Mouse (Mus musculus): ENCODE results near the gene Otop1. TPM values are rescaled to one million over a fixed set of nuclear protein-coding genes. Genes with fewer than 3 reads are reported as not detected.

Gene Otop1
- polyA plus RNA-seq (2017; shearing (Covaris generic)) = not detected

GRCm38 (mm10) chr5:38275771-38276170 is at the start of gene Otop1:
Gene Otop1, plus strand, starts transcription at chr5:38275972.
- no peak for ATAC-seq

- ATAC-seq = peak; percentile 67
Observed at GRCm38 (mm10) chr5:38235422-38235821, 40.4 kb upstream of the Otop1 start.

DNA sequence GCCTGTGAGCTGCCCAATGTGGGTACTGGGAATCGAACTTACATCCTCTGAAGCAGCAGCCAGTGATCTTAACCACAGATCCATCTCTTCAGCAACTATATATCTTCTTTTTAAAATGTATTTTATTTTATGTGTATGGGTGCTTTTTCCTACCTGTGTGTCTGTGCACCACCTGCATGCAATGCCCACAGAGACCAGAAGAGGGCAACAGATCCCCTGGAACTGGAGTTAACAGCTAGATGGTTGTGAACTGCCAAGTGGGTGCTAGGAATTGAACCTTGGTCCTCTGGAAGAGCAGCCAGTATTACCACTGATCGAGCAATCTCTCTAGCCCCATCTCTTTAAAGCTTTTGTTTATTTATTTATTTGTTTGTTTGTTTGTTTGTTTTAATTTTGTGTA is 39.1 kb upstream of the Otop1 start:
- no peak for ATAC-seq

- no peak for ATAC-seq
Observed at GRCm38 (mm10) chr5:38240727-38241472, 34.9 kb upstream of the Otop1 start.

DNA sequence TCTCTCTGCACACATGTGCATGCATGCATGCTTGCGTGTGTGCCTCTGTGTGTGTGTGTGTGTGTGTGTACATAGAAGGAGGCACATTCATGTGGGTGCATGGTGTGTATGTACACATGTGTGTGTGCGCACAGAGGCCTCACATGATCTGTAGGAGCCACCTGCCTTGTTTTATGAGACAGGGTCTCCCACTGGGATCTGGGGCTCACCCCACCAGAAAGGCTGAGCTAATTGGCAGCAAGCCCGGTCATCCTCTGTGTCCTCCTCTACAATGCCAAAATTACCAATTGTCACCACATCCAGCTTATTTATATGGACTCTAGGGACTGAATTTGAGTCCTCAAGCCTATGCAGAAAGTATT is 34.3 kb upstream of the Otop1 start:
- no peak for ATAC-seq

- ATAC-seq = no peak
Observed at GRCm38 (mm10) chr5:38241966-38242365, 33.8 kb upstream of the Otop1 start.

DNA sequence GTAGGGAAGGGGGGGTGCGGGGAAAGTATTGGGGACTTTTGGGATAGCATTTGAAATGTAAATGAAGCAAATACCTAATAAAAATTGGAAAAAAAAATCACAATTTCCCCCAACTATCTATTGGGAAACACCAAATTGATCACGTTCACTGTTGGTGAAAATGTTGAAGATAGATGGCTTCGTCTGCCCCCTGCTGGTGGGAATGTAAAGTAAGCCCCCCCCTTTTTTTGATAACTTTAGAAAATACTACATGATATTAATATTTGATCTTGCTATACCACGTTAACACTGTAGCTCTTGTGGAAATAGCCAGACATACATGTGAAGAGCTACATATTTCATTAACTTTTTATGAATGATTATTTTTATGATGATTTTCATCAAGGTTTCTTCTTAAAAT is 20.6 kb upstream of the Otop1 start:
- no peak for ATAC-seq

GRCm38 (mm10) chr5:38255644-38256043 is 20.1 kb upstream of the Otop1 start:
- ATAC-seq = no peak

DNA sequence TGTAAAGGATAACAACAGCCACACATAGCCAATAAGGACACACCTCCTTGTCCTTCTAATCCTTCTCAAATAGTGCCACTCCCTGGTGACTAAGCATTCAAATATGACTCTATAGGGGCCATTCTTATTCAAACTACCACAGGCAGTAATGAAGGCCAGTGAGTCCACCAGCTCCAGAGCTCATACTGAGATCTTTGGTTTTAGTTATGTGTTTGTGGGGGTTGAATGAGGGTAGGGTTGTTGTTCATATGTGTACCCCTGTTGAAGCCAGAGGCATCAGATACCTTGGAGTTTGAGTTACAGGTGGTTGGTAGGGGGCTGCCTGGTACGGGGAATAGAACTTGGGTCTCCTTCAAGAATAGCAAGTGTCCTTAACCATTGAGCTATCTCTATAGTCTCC is 19.2 kb upstream of the Otop1 start:
- ATAC-seq = no peak

DNA sequence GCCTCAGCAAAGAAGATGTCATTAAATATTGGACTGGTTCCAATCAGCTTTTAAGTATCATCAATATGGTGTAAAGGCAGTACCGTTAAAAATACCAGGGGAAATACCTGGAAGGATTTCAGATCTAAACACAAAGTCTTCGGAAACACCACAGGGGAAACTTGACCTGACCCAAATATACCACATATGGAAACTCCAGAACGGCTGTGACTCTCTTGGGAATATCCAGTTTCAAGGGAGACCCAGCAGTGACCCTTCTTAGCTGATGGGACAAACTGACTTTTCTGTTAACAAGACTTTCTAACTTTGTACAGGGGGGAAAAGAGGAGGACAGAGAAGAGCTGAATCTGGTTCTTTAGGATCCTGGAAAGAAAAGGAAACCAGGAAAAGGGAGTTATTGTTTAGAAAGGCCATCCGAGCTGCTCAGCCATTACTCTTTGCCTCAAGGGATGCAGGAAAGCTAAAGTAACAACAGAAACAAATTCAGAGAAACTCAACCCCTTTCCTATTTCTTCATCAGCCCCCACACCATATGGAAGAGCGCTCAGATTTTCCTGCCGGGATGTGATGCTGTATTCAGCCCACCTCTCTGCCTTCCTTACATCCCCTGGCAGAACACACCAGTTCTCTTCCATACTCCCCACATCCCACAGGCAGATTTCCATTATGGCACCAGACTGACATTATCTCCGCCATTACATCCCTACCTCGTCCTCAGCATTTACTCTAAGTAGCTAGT is 17.6 kb upstream of the Otop1 start:
- ATAC-seq = no peak

GRCm38 (mm10) chr5:38258773-38259146 is 17.0 kb upstream of the Otop1 start:
- ATAC-seq = no peak

- ATAC-seq = peak; percentile 20
Observed at GRCm38 (mm10) chr5:38259455-38260106, 16.2 kb upstream of the Otop1 start.

DNA sequence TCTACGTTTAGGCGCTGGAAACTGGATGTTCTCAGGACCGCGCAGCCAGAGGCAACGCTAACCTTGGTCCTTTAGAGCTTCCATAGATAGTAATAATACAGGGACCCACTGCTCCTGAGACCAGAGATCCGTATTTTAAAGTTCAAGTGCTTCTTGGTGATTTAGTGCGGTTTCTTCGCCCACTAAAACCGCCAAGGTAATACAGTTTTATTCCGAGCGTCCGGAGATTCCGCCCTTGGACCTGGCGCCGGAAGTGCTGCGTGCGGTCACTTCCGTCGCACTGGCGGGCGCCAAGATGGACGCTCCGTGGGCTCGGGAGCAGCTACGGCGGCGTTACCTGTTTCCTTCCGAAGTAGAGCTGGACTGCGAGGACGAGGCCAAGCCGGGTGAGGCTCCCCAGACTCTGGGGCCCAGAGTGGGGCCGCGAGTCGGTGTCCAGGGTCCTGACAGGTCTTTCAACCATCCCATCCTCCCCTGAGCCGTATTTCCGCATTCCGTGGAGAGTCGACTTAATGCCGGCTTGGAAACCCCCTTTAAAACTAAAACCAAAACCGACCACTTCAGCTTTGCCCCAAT is 15.6 kb upstream of the Otop1 start, which contains the start of gene Tmem128:
TSS of gene Tmem128 (plus strand) at position 79 of the 576 bp plus-strand sequence.
- peak; percentile 86 for ATAC-seq

DNA sequence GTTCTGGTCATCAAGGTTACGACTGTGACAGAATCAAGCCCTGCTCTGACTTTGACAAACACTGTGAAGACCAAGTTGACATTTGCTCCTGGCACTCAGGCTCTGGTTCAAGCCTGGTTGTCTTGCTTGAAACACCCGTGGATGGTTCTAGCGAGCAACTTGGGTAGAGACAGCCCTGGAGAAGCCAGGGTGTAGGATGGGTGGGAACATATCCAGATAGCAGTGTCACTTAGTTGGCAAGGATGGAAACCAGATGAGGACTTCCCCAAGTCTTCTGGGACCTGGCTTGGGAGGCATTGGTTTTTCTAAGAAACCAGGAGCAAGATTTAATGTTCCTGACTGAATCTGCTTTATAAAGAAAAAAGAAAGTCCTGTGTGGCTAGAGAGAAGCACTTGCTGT is 4.8 kb upstream of the Otop1 start:
- no peak for ATAC-seq

DNA sequence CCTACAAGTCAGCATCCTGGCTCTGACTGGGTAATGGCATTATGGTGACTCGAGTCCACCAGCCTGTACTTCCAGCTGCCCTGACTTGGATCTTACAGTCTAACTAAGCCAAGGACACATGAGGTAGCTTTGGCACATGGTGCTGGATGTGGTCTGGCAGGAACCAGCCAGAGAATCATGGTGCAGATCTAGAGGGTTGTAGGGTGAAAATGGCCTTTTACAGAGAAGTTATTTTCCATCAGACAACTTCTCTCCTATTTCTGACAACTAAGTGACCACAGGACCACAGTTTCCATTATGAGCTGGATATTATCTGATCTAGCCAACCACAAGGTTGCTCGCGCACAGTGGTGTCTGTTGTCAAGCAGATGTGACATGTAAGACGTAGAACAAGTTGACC is 1.9 kb upstream of the Otop1 start:
- peak; percentile 26 for ATAC-seq

DNA sequence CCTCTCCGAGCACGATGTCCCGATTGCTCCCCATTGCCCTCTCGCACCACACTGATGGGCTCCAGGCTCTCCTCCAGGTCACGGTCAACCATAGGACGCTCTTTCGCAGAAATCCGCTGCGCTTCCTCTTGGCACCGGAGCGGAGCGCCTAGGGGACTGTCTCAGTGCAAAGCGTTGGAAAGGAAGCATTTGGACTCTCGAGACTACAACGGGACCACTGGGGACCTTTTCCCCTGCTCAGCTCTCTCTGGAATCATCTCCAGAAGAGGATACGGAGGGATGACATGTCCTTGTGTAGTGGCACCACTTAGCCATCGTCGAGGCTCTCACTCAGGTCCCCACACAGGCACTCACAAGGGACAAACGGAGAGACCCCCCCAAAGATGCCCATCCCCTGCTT is 679 bp downstream of the Otop1 start:
- no peak for ATAC-seq

DNA sequence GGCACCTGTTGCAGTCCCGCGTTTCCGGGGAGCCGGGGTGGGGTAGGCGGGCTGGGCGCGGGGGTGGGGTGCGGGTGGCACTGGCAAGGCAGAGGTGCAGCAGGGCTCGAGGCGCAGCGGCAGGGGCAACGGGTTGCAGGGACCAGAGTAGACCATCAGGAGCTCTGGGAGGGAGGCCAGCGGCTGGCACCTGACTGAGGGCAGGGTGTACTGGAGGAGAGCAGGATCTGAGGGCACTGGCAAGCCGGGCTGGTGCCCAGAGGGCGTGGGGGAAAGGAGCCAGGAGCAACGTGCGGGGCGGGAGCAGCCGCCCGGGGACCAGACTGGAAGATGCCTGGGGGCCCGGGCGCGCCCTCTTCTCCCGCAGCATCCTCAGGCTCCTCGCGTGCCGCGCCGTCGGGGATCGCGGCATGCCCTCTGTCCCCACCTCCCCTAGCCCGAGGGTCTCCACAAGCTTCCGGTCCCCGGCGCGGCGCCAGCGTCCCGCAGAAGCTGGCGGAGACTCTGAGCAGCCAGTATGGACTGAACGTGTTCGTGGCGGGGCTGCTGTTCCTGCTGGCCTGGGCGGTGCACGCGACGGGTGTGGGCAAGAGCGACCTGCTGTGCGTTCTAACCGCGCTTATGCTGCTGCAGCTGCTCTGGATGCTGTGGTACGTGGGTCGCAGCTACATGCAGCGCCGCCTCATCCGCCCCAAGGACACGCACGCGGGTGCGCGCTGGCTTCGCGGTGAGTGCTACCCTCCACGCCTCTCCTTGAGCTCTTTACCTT is 1.5 kb downstream of the Otop1 start:
- no peak for ATAC-seq

DNA sequence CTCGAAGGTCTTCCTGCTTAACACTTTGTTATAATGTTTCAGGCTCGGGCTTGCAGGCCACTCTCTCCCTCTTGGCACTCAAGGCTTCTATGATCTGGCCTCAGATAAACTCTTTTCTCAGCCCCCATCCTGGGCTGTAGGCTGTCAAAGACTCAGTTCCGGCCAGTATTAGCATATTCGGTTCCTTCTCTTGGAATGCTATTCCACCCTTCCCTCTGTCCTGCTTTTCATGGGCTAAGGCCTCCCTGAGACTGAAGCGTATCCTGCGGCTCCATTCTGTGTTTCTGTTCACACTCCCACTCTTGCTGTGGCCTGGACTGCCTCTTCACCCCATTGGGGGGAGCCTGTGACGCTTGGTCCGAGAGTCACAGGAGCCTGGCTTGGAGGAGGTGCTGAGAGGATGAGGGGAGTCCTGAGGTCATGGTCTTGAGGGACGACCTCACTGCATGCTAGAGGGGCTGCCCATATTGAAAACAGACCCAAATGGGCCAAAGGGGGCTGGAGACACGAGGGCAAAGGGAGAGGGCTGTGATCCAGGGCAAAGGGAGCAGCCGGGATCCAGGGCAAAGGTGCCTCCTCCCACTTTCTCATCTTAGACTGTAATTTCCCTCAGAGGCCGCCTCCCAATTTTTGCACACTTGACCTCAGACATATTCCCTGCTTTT is 2.3 kb downstream of the Otop1 start:
- ATAC-seq = no peak

DNA sequence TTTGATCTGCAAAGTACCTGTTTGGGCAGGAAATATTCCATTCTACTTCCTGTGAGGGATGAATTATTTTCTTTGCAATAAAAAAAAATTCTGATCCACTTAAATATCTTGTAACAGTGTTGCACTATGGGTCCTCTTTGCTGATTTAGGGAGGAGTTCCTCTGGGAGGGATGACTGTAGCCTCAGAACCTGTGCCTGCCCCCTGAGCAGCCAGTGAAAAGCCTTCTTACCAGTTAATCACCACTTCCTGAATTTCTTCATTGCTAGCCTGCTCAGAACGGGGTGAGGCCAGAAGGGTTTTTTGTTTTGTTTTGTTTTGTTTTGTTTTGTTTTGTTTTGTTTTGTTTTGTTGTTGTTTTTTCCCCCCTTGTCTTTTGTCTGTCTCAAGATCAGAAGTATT is 4.3 kb downstream of the Otop1 start:
- ATAC-seq = no peak

DNA sequence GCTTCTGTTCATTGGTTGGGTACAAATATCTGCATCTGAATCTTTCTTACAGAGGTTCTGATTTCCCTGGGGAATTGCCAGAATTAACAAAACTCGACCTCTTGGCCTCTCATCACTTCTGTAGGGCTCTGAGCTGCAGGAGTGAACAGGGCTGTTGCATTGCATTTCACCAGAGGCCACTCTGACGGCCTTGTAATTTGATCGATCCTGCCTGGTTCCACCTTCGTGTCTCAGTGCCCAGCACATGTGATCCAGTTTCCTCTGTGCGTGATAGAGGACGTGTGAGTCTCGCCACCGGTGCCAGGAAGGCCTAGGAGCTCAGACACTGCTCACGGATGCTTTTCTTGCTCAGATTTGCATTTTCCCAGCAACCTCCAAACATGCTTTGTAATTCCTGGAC is 10.0 kb downstream of the Otop1 start:
- ATAC-seq = no peak

DNA sequence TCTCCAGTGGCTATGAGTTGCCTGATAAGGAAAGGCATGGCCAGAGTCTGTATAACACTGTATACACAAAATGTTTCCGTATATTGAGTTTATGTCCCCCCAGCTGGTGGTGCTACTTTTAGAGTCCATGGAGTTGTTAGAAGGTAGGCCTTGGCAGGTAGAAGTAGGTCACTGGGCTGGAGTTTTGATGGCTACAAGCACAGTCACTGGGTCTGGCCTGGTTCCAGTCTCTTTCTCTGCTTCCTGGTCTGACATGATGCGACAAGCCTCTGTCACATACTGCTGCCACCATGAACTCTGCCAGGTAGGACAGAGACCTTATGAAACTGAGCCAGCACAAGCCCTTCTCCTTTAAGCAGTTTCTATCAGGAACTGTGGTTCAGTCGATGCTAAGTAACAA is 12.7 kb downstream of the Otop1 start:
- no peak for ATAC-seq

- no peak for ATAC-seq
Observed at GRCm38 (mm10) chr5:38301761-38302411, 26.1 kb downstream of the Otop1 start.
